8 mouse cellular contexts compared by ENCODE assay signal in the genomic region with DNA sequence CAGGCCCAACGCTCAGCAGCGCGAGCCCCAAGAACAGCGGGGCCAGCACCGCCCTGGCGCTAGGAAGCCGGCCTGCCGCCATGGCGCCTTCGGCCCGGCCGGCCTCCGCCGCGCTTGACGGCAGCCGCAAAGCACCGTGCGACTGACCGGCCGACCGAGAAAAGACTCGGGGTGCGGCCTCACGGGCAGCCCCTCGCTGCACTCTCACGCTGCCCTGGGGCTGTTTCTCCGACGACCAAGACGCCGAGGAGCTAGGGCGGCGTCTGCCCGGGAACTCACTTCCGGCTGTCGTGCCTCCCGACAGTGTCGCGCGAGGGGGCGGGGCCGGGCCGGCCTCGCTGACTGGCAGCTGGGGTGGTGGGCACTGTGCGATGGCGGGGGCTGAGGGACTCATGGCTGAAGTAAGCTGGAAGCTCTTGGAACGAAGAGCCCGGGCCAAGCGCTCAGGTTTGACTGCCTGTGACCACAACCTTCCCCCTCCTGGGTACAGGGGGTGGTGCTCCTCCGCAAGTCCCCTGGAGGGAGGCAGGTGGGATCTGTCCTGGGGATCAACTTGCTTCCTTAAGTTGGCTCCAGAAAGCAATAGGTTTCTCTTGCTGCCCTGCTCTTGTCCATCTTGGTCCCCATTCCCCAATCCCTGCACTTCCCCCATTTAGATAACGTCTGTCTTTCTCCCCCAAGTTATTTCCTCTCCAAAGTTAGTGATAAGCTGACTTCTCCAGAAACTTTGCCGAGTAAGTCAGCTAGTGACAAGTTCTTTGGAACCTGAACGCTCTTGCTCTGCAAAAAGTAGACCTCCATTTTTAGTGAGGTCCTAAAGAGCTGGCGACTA. TPM values are rescaled to one million over a fixed set of nuclear protein-coding genes. Genes with fewer than 3 reads are reported as not detected.
DNase-seq lines count a peak whose midpoint lies in the region; ATAC-seq and TF ChIP-seq lines count a peak whose summit lies in the region.

A gene (minus strand): TSS at position 265 of the 832 bp plus-strand sequence.
A gene (plus strand): TSS at position 303 of the 832 bp plus-strand sequence.

- TF ChIP-seq POLR2A in limb, embryonic 14.5 days (IDR thresholded peaks at IDR 0.05; ENCODE audit: borderline replicate concordance, extremely low read depth, insufficient read depth, insufficient read length): peak; percentile 85; the same call in 1 of the 2 replicates

- ATAC-seq in embryonic facial prominence, embryonic 14.5 days (ENCODE audit: low read depth): peak; percentile 97
- peak; percentile 96 for ATAC-seq in limb, embryonic 14.5 days (ENCODE audit: low FRiP score, low read depth)
- ATAC-seq in midbrain, postnatal 0 days (ENCODE audit: low FRiP score): peak; percentile 98

- TF ChIP-seq CTCF in midbrain, postnatal 0 days (IDR thresholded peaks at IDR 0.05): 0 out of 2 replicates have a peak, but pooled peaks have one; percentile 1

- peak within 1 kb of the TSS; percentile 92 for H3K9ac ChIP-seq in embryonic facial prominence, embryonic 14.5 days (ENCODE audit: low read depth, low read length)
- H3K9ac ChIP-seq in limb, embryonic 14.5 days (ENCODE audit: low read depth, low read length, severe bottlenecking): peak within 1 kb of the TSS; percentile 71
- H3K9ac ChIP-seq in midbrain, postnatal 0 days (replicated peaks; ENCODE audit: low read length, poor library complexity, severe bottlenecking): peak within 1 kb of the TSS; percentile 96

- H3K4me3 ChIP-seq in embryonic facial prominence, embryonic 14.5 days (ENCODE audit: low read depth, low read length): peak within 1 kb of the TSS; percentile 87
- peak within 1 kb of the TSS; percentile 55 for H3K4me3 ChIP-seq in limb, embryonic 14.5 days (replicated peaks; ENCODE audit: low read length)
- peak within 1 kb of the TSS; percentile 91 for H3K4me3 ChIP-seq in midbrain, postnatal 0 days (ENCODE audit: low read depth, low read length)

- H3K27ac ChIP-seq in embryonic facial prominence, embryonic 14.5 days (replicated peaks; ENCODE audit: low read depth, low read length): peak within 1 kb of the TSS; percentile 96
- H3K27ac ChIP-seq in limb, embryonic 14.5 days (replicated peaks; ENCODE audit: low read depth, low read length): peak within 1 kb of the TSS; percentile 94
- H3K27ac ChIP-seq in midbrain, postnatal 0 days (ENCODE audit: low read depth, low read length): peak within 1 kb of the TSS; percentile 96

- H3K27me3 ChIP-seq in embryonic facial prominence, embryonic 14.5 days (replicated peaks; ENCODE audit: control insufficient read depth, insufficient read depth, low read length): no peaks in the 10 kb centered on the region
- H3K27me3 ChIP-seq in limb, embryonic 14.5 days (ENCODE audit: control insufficient read depth, insufficient read depth, low read length): no peaks in the 10 kb centered on the region
- H3K27me3 ChIP-seq in midbrain, postnatal 0 days (ENCODE audit: insufficient read depth, low read length): no peaks in the 10 kb centered on the region

- no peaks in the 10 kb centered on the region for H3K9me3 ChIP-seq in embryonic facial prominence, embryonic 14.5 days (ENCODE audit: control insufficient read depth, low read length)
- peaks cover 2% of the 10 kb centered on the region; the same call in 1 of the 2 replicates for H3K9me3 ChIP-seq in limb, embryonic 14.5 days (ENCODE audit: control insufficient read depth, low read length)
- no peaks in the 10 kb centered on the region for H3K9me3 ChIP-seq in midbrain, postnatal 0 days (ENCODE audit: low read length)

- 2% methylated on average over 38 of the region's 54 CpGs for WGBS in embryonic facial prominence, embryonic 14.5 days
- under 1% methylated on average over 29 of the region's 54 CpGs for WGBS in limb, embryonic 14.5 days
- WGBS in midbrain, postnatal 0 days: under 1% methylated on average over 52 of the region's 54 CpGs

- H3K36me3 ChIP-seq in embryonic facial prominence, embryonic 14.5 days (ENCODE audit: control insufficient read depth, insufficient read depth, low read length): peaks cover 12% of the 10 kb centered on the region
- H3K36me3 ChIP-seq in limb, embryonic 14.5 days (ENCODE audit: control insufficient read depth, insufficient read depth, low read length): peaks cover 6% of the 10 kb centered on the region
- no peaks in the 10 kb centered on the region for H3K36me3 ChIP-seq in midbrain, postnatal 0 days (ENCODE audit: insufficient read depth, low read length)

- DNase-seq in 3T3-L1 (ENCODE audit: low read depth, low spot score): peak; percentile 89
- DNase-seq in adrenal gland, postnatal 4 days (ENCODE audit: low spot score in 2 of 2): peak; percentile 81 to 85
- peak; percentile 93 for DNase-seq in embryonic facial prominence, embryonic 14.5 days (ENCODE audit: low spot score)
- peak; percentile 87 for DNase-seq in heart, adult 8-10 months (ENCODE audit: low spot score)
- DNase-seq in kidney, adult 9 months: peak; percentile 91
- peak; percentile 76 for DNase-seq in limb, embryonic 14.5 days (ENCODE audit: low spot score)
- peak; percentile 92 for DNase-seq in midbrain, postnatal 0 days (ENCODE audit: low spot score)
- peak; percentile 77 to 90 for DNase-seq in spleen, postnatal 14 days (ENCODE audit: low spot score in 2 of 2)

- H3K4me2 ChIP-seq in embryonic facial prominence, embryonic 14.5 days (ENCODE audit: low read depth, low read length): peak within 1 kb of the TSS; percentile 61
- H3K4me2 ChIP-seq in limb, embryonic 14.5 days (replicated peaks; ENCODE audit: low read depth, low read length, severe bottlenecking): peak within 1 kb of the TSS; percentile 75
- H3K4me2 ChIP-seq in midbrain, postnatal 0 days (ENCODE audit: low read depth, low read length, poor library complexity, severe bottlenecking): peak within 1 kb of the TSS; percentile 77

- peaks cover 12% of the 10 kb centered on the region for H3K4me1 ChIP-seq in embryonic facial prominence, embryonic 14.5 days (ENCODE audit: control insufficient read depth, insufficient read depth, low read length)
- peaks cover 14% of the 10 kb centered on the region for H3K4me1 ChIP-seq in limb, embryonic 14.5 days (ENCODE audit: control insufficient read depth, insufficient read depth, low read length)
- peaks cover 7% of the 10 kb centered on the region for H3K4me1 ChIP-seq in midbrain, postnatal 0 days (ENCODE audit: insufficient read depth, low read length)

RNA-seq across cellular contexts. Expression of the first gene that starts in this region (rescaled TPM):
- 10 to 100 TPM; 58.3 to 59.9 TPM for total RNA-seq in adrenal gland, postnatal 4 days (2021)
- 83.5 and 86.6 TPM in 2 replicates for polyA plus RNA-seq in embryonic facial prominence, embryonic 14.5 days (2014; fragmentation: Nextera tagmentation; extraction: Ambion mirVana)
- total RNA-seq in heart, adult 8-10 months (2022): 10 to 100 TPM; 49.8 to 54.7 (median 51.6) TPM
- polyA plus RNA-seq in limb, embryonic 14.5 days (2012; rRNA removed): 37.8 and 38.8 TPM in 2 replicates
- polyA plus RNA-seq in limb, embryonic 14.5 days (2014; fragmentation: Nextera tagmentation; extraction: Ambion mirVana): 77.0 and 81.5 TPM in 2 replicates
- 258 and 286 TPM in 2 replicates for total RNA-seq in midbrain, postnatal 0 days (2014; rRNA removed)
- polyA plus RNA-seq in midbrain, postnatal 0 days (2015; fragmentation: Nextera tagmentation; extraction: Ambion mirVana): 226 and 227 TPM in 2 replicates

RNA-seq across cellular contexts. Expression of the second gene that starts in this region (rescaled TPM):
- 10 to 100 TPM; 43.5 to 47.0 TPM for total RNA-seq in adrenal gland, postnatal 4 days (2021)
- 52.4 and 59.7 TPM in 2 replicates for polyA plus RNA-seq in embryonic facial prominence, embryonic 14.5 days (2014; fragmentation: Nextera tagmentation; extraction: Ambion mirVana)
- total RNA-seq in heart, adult 8-10 months (2022): 10 to 100 TPM; 59.3 to 81.9 (median 65.1) TPM
- polyA plus RNA-seq in limb, embryonic 14.5 days (2012; rRNA removed): 27.6 and 30.9 TPM in 2 replicates
- 53.2 and 66.2 TPM in 2 replicates for polyA plus RNA-seq in limb, embryonic 14.5 days (2014; fragmentation: Nextera tagmentation; extraction: Ambion mirVana)
- total RNA-seq in midbrain, postnatal 0 days (2014; rRNA removed): 32.3 and 37.2 TPM in 2 replicates
- 20.1 and 22.2 TPM in 2 replicates for polyA plus RNA-seq in midbrain, postnatal 0 days (2015; fragmentation: Nextera tagmentation; extraction: Ambion mirVana)

Comparison
In these comparisons a context has a peak if more than half of its experiments do, and no peak if none do; other contexts are left out.
1. Peak in every context shown above with its lines: DNase-seq, ATAC-seq, H3K4me3 ChIP-seq and H3K27ac ChIP-seq.